Mouse (Mus musculus) embryonic fibroblast, embryonic 13.5 days (primary cell): ENCODE measurements around the gene Fam234b.

Source experiments
- CTCF ChIP-seq: IDR thresholded peaks from 2 replicates; pipeline ENCODE4 v1.5.1; 2011; ENCODE audit warnings: mild to moderate bottlenecking, control low read depth, low read length, moderate library complexity, borderline replicate concordance; ENCODE audit not compliant: insufficient read depth
- POLR2A ChIP-seq: IDR thresholded peaks from 2 replicates; pipeline ENCODE4 v1.6.1; 2011; ENCODE audit warnings: low read depth, mild to moderate bottlenecking, control low read depth, low read length, moderate library complexity

- TF ChIP-seq POLR2A (no peak), CTCF (no peak)
These were observed 32.8 kb downstream of the Fam234b start for GRCm38 (mm10) chr6:135230586-135230985.
